Mouse (Mus musculus) erythroblast, embryonic 14.5 days (primary cell): ENCODE results near the gene Thap12. TPM values are rescaled to one million over a fixed set of nuclear protein-coding genes. Genes with fewer than 3 reads are reported as not detected.
A peak's percentile ranks its signal among the peaks of the same experiment; 100 is the strongest.

Source experiments
- H3K27me3 ChIP-seq: 2 replicates; pipeline ENCODE4 v1.6.1; 2012; ENCODE audit warnings: inconsistent platforms; ENCODE audit not compliant: control insufficient read depth
- H3K36me3 ChIP-seq: 2 replicates; pipeline ENCODE4 v1.6.1; 2012; ENCODE audit warnings: mild to moderate bottlenecking, inconsistent platforms; ENCODE audit not compliant: control insufficient read depth
- H3K4me1 ChIP-seq: 2 replicates; pipeline ENCODE4 v1.6.1; 2012; ENCODE audit warnings: inconsistent platforms; ENCODE audit not compliant: control insufficient read depth
- H3K4me3 ChIP-seq: replicated peaks from 2 replicates; pipeline ENCODE3; 2012; ENCODE audit warnings: moderate library complexity, mild to moderate bottlenecking, inconsistent platforms
- H3K9me3 ChIP-seq: 2 replicates; pipeline ENCODE4 v1.6.1; 2012; ENCODE audit warnings: low read length, inconsistent platforms, mixed read lengths; ENCODE audit not compliant: control insufficient read depth
- GATA1 ChIP-seq: IDR thresholded peaks from 2 replicates; pipeline ENCODE4 v1.6.1; 2012; ENCODE audit warnings: low read length, inconsistent platforms, mixed read lengths
- TAL1 ChIP-seq: IDR thresholded peaks from 3 replicates; pipeline ENCODE4 v1.6.1; 2012; ENCODE audit warnings: low read length, inconsistent platforms, mixed read lengths
- polyA plus RNA-seq: library from polyadenylated mRNA; stranded (reverse); fragments of >175 nt; gene quantifications from 2 replicates; pipeline ENCODE4 v1.2.3, GENCODE M21; 2012

Gene Thap12
- 0.30 and 0.42 TPM in 2 replicates for polyA plus RNA-seq

GRCm38 (mm10) chr7:98702283-98703240, at the start of gene Thap12:
TSS of gene Thap12 (plus strand) at chr7:98703103.
- H3K4me3 ChIP-seq: peak within 1 kb of the TSS; percentile 95
- H3K27me3 ChIP-seq: no peaks in the 10 kb centered on the region
- TF ChIP-seq TAL1 (no peak), GATA1 (no peak)
- H3K9me3 ChIP-seq: no peaks in the 10 kb centered on the region
- peaks cover 26% of the 10 kb centered on the region for H3K4me1 ChIP-seq
- peaks cover 13% of the 10 kb centered on the region for H3K36me3 ChIP-seq

- Histone ChIP-seq H3K4me1 (peaks cover 30% of the 10 kb centered on the region), H3K4me3 (peak overlapping the region; percentile 100), H3K36me3 (peaks cover 45% of the 10 kb centered on the region), H3K27me3 (no peaks in the 10 kb centered on the region), H3K9me3 (no peaks in the 10 kb centered on the region)
- TF ChIP-seq GATA1: no peak
- TF ChIP-seq TAL1: no peak
Measured at GRCm38 (mm10) chr7:98655681-98656530, 47.0 kb upstream of the Thap12 start.

- no peaks in the 10 kb centered on the region for H3K27me3 ChIP-seq
- peak within 1 kb of the TSS; percentile 100 for H3K4me3 ChIP-seq
- H3K36me3 ChIP-seq: peaks cover 38% of the 10 kb centered on the region
- peaks cover 30% of the 10 kb centered on the region for H3K4me1 ChIP-seq
- no peak for TF ChIP-seq TAL1
- no peak; the same call in 1 of the 2 replicates for TF ChIP-seq GATA1
- no peaks in the 10 kb centered on the region for H3K9me3 ChIP-seq
Measured at GRCm38 (mm10) chr7:98656531-98657221, 46.2 kb upstream of the Thap12 start, which contains the start of gene Emsy. TSS of gene Emsy (minus strand) at chr7:98656783.

GRCm38 (mm10) chr7:98665166-98665565, 37.7 kb upstream of the Thap12 start:
- no peaks in the 10 kb centered on the region for H3K4me1 ChIP-seq
- H3K9me3 ChIP-seq: no peaks in the 10 kb centered on the region
- H3K27me3 ChIP-seq: no peaks in the 10 kb centered on the region
- H3K36me3 ChIP-seq: no peaks in the 10 kb centered on the region; the same call in 1 of the 2 replicates
- no peak overlapping the region for H3K4me3 ChIP-seq
- TF ChIP-seq GATA1 (no peak), TAL1 (no peak)

GRCm38 (mm10) chr7:98665726-98666125, 37.2 kb upstream of the Thap12 start:
- H3K9me3 ChIP-seq: no peaks in the 10 kb centered on the region
- TF ChIP-seq GATA1 (no peak), TAL1 (no peak)
- no peaks in the 10 kb centered on the region; the same call in 1 of the 2 replicates for H3K36me3 ChIP-seq
- no peaks in the 10 kb centered on the region for H3K4me1 ChIP-seq
- no peaks in the 10 kb centered on the region for H3K27me3 ChIP-seq
- no peak overlapping the region for H3K4me3 ChIP-seq

- Histone ChIP-seq H3K4me1 (no peaks in the 10 kb centered on the region), H3K4me3 (no peak overlapping the region), H3K27me3 (no peaks in the 10 kb centered on the region), H3K36me3 (no peaks in the 10 kb centered on the region), H3K9me3 (no peaks in the 10 kb centered on the region)
- no peak for TF ChIP-seq GATA1
- TF ChIP-seq TAL1: no peak
Measured at GRCm38 (mm10) chr7:98667956-98668746, 34.8 kb upstream of the Thap12 start.

- H3K27me3 ChIP-seq: no peaks in the 10 kb centered on the region
- H3K4me1 ChIP-seq: peaks cover 2% of the 10 kb centered on the region; the same call in 1 of the 2 replicates
- H3K36me3 ChIP-seq: no peaks in the 10 kb centered on the region
- no peak for TF ChIP-seq TAL1
- no peak for TF ChIP-seq GATA1
- no peak overlapping the region for H3K4me3 ChIP-seq
- H3K9me3 ChIP-seq: no peaks in the 10 kb centered on the region
Measured at GRCm38 (mm10) chr7:98670831-98671230, 32.1 kb upstream of the Thap12 start.

- Histone ChIP-seq H3K27me3 (no peaks in the 10 kb centered on the region), H3K9me3 (no peaks in the 10 kb centered on the region), H3K36me3 (no peaks in the 10 kb centered on the region), H3K4me3 (no peak overlapping the region), H3K4me1 (peaks cover 2% of the 10 kb centered on the region; the same call in 1 of the 2 replicates)
- no peak for TF ChIP-seq GATA1
- TF ChIP-seq TAL1: no peak
Measured at GRCm38 (mm10) chr7:98671416-98671815, 31.5 kb upstream of the Thap12 start.
